Mouse (Mus musculus) heart, embryonic 13.5 days (tissue): Measurements from ENCODE around the gene Tbx6. TPM values are rescaled to one million over a fixed set of nuclear protein-coding genes. Genes with fewer than 3 reads are reported as not detected.

Experiments used
- ATAC-seq: fragments of 200-750 bp; cut with Nextera tagmentation; 2 replicates; pipeline ENCODE4 v1.8.0; 2017; ENCODE audit warnings: moderate TSS enrichment; ENCODE audit not compliant: insufficient number of reproducible peaks, low FRiP score, low TSS enrichment; ENCODE audit errors: extremely low read depth
- H3K27ac ChIP-seq: fragments of 300-500 bp; sonication (generic); replicated peaks from 2 replicates; pipeline ENCODE4 v1.5.1; 2015; ENCODE audit warnings: moderate library complexity, mild to moderate bottlenecking, inconsistent platforms
- H3K27me3 ChIP-seq: fragments of 300-500 bp; sonication (generic); replicated peaks from 2 replicates; pipeline ENCODE4 v1.6.1; 2015; ENCODE audit warnings: mild to moderate bottlenecking, inconsistent platforms
- H3K36me3 ChIP-seq: fragments of 300-500 bp; sonication (generic); 2 replicates; pipeline ENCODE4 v1.6.1; 2015; ENCODE audit warnings: mild to moderate bottlenecking, inconsistent platforms
- H3K4me1 ChIP-seq: fragments of 300-500 bp; sonication (generic); 2 replicates; pipeline ENCODE4 v1.6.1; 2015; ENCODE audit warnings: inconsistent platforms
- H3K4me2 ChIP-seq: fragments of 300-500 bp; sonication (generic); 2 replicates; pipeline ENCODE4 v1.6.1; 2015; ENCODE audit warnings: inconsistent platforms, mild to moderate bottlenecking, moderate library complexity
- H3K4me3 ChIP-seq: fragments of 300-500 bp; sonication (generic); 2 replicates; pipeline ENCODE4 v1.5.1; 2015; ENCODE audit warnings: moderate library complexity, mild to moderate bottlenecking, inconsistent platforms
- H3K9ac ChIP-seq: fragments of 300-500 bp; sonication (generic); 2 replicates; pipeline ENCODE4 v1.6.1; 2015; ENCODE audit warnings: inconsistent platforms, mild to moderate bottlenecking, moderate library complexity
- H3K9me3 ChIP-seq: fragments of 300-500 bp; sonication (generic); 2 replicates; pipeline ENCODE4 v1.6.1; 2016; ENCODE audit warnings: inconsistent platforms
- WGBS: fragments of 180-500 bp; shearing (Covaris S2); methylation state at CpG from one replicate; pipeline ENCODE4 v1.1.7; 2015; ENCODE audit warnings: mixed read lengths; 5-methylcytosine and 5-hydroxymethylcytosine counted together
- polyA plus RNA-seq: library from polyadenylated mRNA; unstranded; fragments of >200 nt; fragmentation: Nextera tagmentation; extraction: Ambion mirVana; gene quantifications from 2 replicates; pipeline ENCODE4 v1.2.1, GENCODE M21; 2015

Gene Tbx6
- polyA plus RNA-seq, 1 experiment from 2014 or later, result 0.32 TPM

GRCm38 (mm10) chr7:126754866-126755265 is 26.4 kb upstream of the Tbx6 start:
- WGBS, result under 1% methylated on average over 9 of the region's 9 CpGs
- peak overlapping the region; percentile 32 for H3K4me2 ChIP-seq
- peak; percentile 45; the same call in 1 of the 2 replicates for ATAC-seq

GRCm38 (mm10) chr7:126758539-126758938 is 22.7 kb upstream of the Tbx6 start:
- Histone ChIP-seq H3K4me1 (peaks cover 42% of the 10 kb centered on the region), H3K4me2 (no peak overlapping the region), H3K36me3 (peaks cover 18% of the 10 kb centered on the region), H3K9ac (no peak overlapping the region), H3K27ac (no peak overlapping the region), H3K27me3 (no peaks in the 10 kb centered on the region), H3K4me3 (no peak overlapping the region), H3K9me3 (no peaks in the 10 kb centered on the region)
- WGBS, result 65% methylated on average over 7 of the region's 7 CpGs
- ATAC-seq, result no peak

More at GRCm38 (mm10) chr7:126754866-126755265, 26.4 kb upstream of the Tbx6 start:
- Histone ChIP-seq H3K9me3 (no peaks in the 10 kb centered on the region), H3K36me3 (no peaks in the 10 kb centered on the region), H3K27me3 (no peaks in the 10 kb centered on the region), H3K27ac (peak overlapping the region; percentile 31; the same call in 1 of the 2 replicates), H3K4me1 (peaks cover 8% of the 10 kb centered on the region), H3K4me3 (no peak overlapping the region), H3K9ac (peak overlapping the region; percentile 66)

GRCm38 (mm10) chr7:126759050-126759671 is 22.1 kb upstream of the Tbx6 start, which contains the start of gene Mapk3:
Gene Mapk3 (plus strand): TSS chr7:126759601.
- Histone ChIP-seq H3K4me2 (peak within 1 kb of the TSS; percentile 92), H3K9me3 (no peaks in the 10 kb centered on the region), H3K27me3 (no peaks in the 10 kb centered on the region), H3K9ac (peak within 1 kb of the TSS; percentile 98), H3K36me3 (peaks cover 25% of the 10 kb centered on the region), H3K4me3 (peak within 1 kb of the TSS; percentile 92), H3K4me1 (peaks cover 42% of the 10 kb centered on the region), H3K27ac (peak within 1 kb of the TSS; percentile 94)
- WGBS, result 1% methylated on average over 20 of the region's 38 CpGs
- ATAC-seq, result peak; percentile 67

- under 1% methylated on average over 23 of the region's 24 CpGs for WGBS
- ATAC-seq, result peak; percentile 25; the same call in 1 of the 2 replicates
- peak overlapping the region; percentile 94 for H3K27ac ChIP-seq
- peak overlapping the region; percentile 92 for H3K4me2 ChIP-seq
- H3K4me3 ChIP-seq, result peak overlapping the region; percentile 92
- H3K36me3 ChIP-seq, result peaks cover 31% of the 10 kb centered on the region
- H3K9ac ChIP-seq, result peak overlapping the region; percentile 98
- no peaks in the 10 kb centered on the region for H3K27me3 ChIP-seq
- no peaks in the 10 kb centered on the region for H3K9me3 ChIP-seq
- H3K4me1 ChIP-seq, result peaks cover 38% of the 10 kb centered on the region
Measured at GRCm38 (mm10) chr7:126759672-126760390, 21.5 kb upstream of the Tbx6 start.

- WGBS, result 21% methylated on average over 3 of the region's 3 CpGs
- no peaks in the 10 kb centered on the region for H3K9me3 ChIP-seq
- ATAC-seq, result peak; percentile 28; the same call in 1 of the 2 replicates
- peak overlapping the region; percentile 92 for H3K4me2 ChIP-seq
- H3K27ac ChIP-seq, result peak overlapping the region; percentile 94
- peak overlapping the region; percentile 92 for H3K4me3 ChIP-seq
- H3K9ac ChIP-seq, result peak overlapping the region; percentile 98
- peaks cover 35% of the 10 kb centered on the region for H3K4me1 ChIP-seq
- peaks cover 37% of the 10 kb centered on the region for H3K36me3 ChIP-seq
- no peaks in the 10 kb centered on the region for H3K27me3 ChIP-seq
Measured at GRCm38 (mm10) chr7:126760391-126760802, 20.9 kb upstream of the Tbx6 start.

GRCm38 (mm10) chr7:126760956-126761355 is 20.3 kb upstream of the Tbx6 start:
- 57% methylated on average over 4 of the region's 4 CpGs for WGBS
- Histone ChIP-seq H3K27me3 (no peaks in the 10 kb centered on the region), H3K27ac (peak overlapping the region; percentile 94), H3K9ac (peak overlapping the region; percentile 98), H3K4me1 (peaks cover 35% of the 10 kb centered on the region), H3K4me2 (peak overlapping the region; percentile 92), H3K9me3 (no peaks in the 10 kb centered on the region), H3K36me3 (peaks cover 42% of the 10 kb centered on the region), H3K4me3 (peak overlapping the region; percentile 92)
- ATAC-seq, result no peak

- Histone ChIP-seq H3K4me2 (peak overlapping the region; percentile 92), H3K9ac (peak overlapping the region; percentile 98; the same call in 1 of the 2 replicates), H3K4me3 (peak overlapping the region; percentile 92), H3K9me3 (no peaks in the 10 kb centered on the region), H3K4me1 (peaks cover 35% of the 10 kb centered on the region), H3K36me3 (peaks cover 49% of the 10 kb centered on the region), H3K27me3 (no peaks in the 10 kb centered on the region), H3K27ac (peak overlapping the region; percentile 94)
- WGBS, result 54% methylated on average over 6 of the region's 6 CpGs
- ATAC-seq, result no peak
Measured at GRCm38 (mm10) chr7:126761529-126762067, 19.7 kb upstream of the Tbx6 start.

- peaks cover 35% of the 10 kb centered on the region for H3K4me1 ChIP-seq
- no peaks in the 10 kb centered on the region for H3K9me3 ChIP-seq
- 47% methylated on average over 17 of the region's 17 CpGs for WGBS
- no peaks in the 10 kb centered on the region for H3K27me3 ChIP-seq
- no peak for ATAC-seq
- H3K9ac ChIP-seq, result peak overlapping the region; percentile 67
- H3K27ac ChIP-seq, result no peak overlapping the region
- peaks cover 58% of the 10 kb centered on the region for H3K36me3 ChIP-seq
- peak overlapping the region; percentile 29 for H3K4me2 ChIP-seq
- no peak overlapping the region for H3K4me3 ChIP-seq
Measured at GRCm38 (mm10) chr7:126762471-126763008, 18.7 kb upstream of the Tbx6 start.

GRCm38 (mm10) chr7:126765540-126765939 is 15.7 kb upstream of the Tbx6 start:
- H3K4me1 ChIP-seq, result peaks cover 27% of the 10 kb centered on the region
- H3K4me2 ChIP-seq, result no peak overlapping the region
- no peak for ATAC-seq
- no peak overlapping the region for H3K4me3 ChIP-seq
- 79% methylated on average over 9 of the region's 9 CpGs for WGBS
- no peak overlapping the region for H3K27ac ChIP-seq
- no peaks in the 10 kb centered on the region for H3K27me3 ChIP-seq
- H3K9ac ChIP-seq, result peak overlapping the region; percentile 8; the same call in 1 of the 2 replicates
- H3K36me3 ChIP-seq, result peaks cover 88% of the 10 kb centered on the region
- H3K9me3 ChIP-seq, result no peaks in the 10 kb centered on the region

- Histone ChIP-seq H3K9ac (peak within 1 kb of the TSS; percentile 8; the same call in 1 of the 2 replicates), H3K27ac (no peak within 1 kb of the TSS), H3K4me2 (no peak within 1 kb of the TSS), H3K4me1 (peaks cover 20% of the 10 kb centered on the region), H3K4me3 (no peak within 1 kb of the TSS), H3K27me3 (no peaks in the 10 kb centered on the region), H3K9me3 (no peaks in the 10 kb centered on the region), H3K36me3 (peaks cover 91% of the 10 kb centered on the region)
- no peak for ATAC-seq
- WGBS, result 91% methylated on average over 16 of the region's 16 CpGs
Measured at GRCm38 (mm10) chr7:126766201-126766600, 15.1 kb upstream of the Tbx6 start, which contains the start of gene Gdpd3. Gene Gdpd3 (plus strand): TSS chr7:126766334.

- WGBS, result 87% methylated on average over 8 of the region's 8 CpGs
- no peaks in the 10 kb centered on the region for H3K9me3 ChIP-seq
- no peak overlapping the region for H3K4me3 ChIP-seq
- no peak overlapping the region for H3K27ac ChIP-seq
- no peak overlapping the region for H3K9ac ChIP-seq
- no peak for ATAC-seq
- peaks cover 12% of the 10 kb centered on the region for H3K4me1 ChIP-seq
- no peaks in the 10 kb centered on the region for H3K27me3 ChIP-seq
- no peak overlapping the region for H3K4me2 ChIP-seq
- H3K36me3 ChIP-seq, result peaks cover 90% of the 10 kb centered on the region
Measured at GRCm38 (mm10) chr7:126767001-126767400, 14.3 kb upstream of the Tbx6 start.
